Mouse (Mus musculus) small intestine, adult 2 months (tissue): ENCODE measurements at regions not wholly inside any gene's neighbourhood (a gene's known extent, or its start where the extent isn't known, plus 50 kb on each side); places are given as distances from the start of the nearest gene placed in this dataset.

Experiments used
- H3K27ac ChIP-seq: fragments of 200-500 bp; 2 replicates; pipeline ENCODE4 v1.5.1; 2012; ENCODE audit warnings: low read depth, low read length, control low read depth, inconsistent platforms; ENCODE audit not compliant: insufficient read depth
- H3K27me3 ChIP-seq: fragments of 200-500 bp; 2 replicates; pipeline ENCODE4 v1.6.1; 2012; ENCODE audit warnings: mild to moderate bottlenecking, moderate library complexity, low read length, inconsistent platforms; ENCODE audit not compliant: control insufficient read depth, insufficient read depth
- H3K36me3 ChIP-seq: fragments of 200-500 bp; 2 replicates; pipeline ENCODE4 v1.6.1; 2012; ENCODE audit warnings: mild to moderate bottlenecking, low read length, control low read depth, inconsistent platforms; ENCODE audit not compliant: control insufficient read depth, insufficient read depth
- H3K4me1 ChIP-seq: fragments of 200-500 bp; 2 replicates; pipeline ENCODE4 v1.6.1; 2012; ENCODE audit warnings: low read length, inconsistent platforms, mixed read lengths; ENCODE audit not compliant: control insufficient read depth, insufficient read depth, insufficient read length
- H3K4me3 ChIP-seq: fragments of 200-500 bp; 2 replicates; pipeline ENCODE4 v1.5.1; 2012; ENCODE audit warnings: low read depth, mild to moderate bottlenecking, control low read depth, inconsistent platforms, low read length, moderate library complexity
- CTCF ChIP-seq: fragments of 200-500 bp; IDR thresholded peaks from 2 replicates; pipeline ENCODE4 v1.5.1; 2012; ENCODE audit warnings: low read depth, mild to moderate bottlenecking, control low read depth, inconsistent platforms, low read length, moderate library complexity, mixed read lengths; ENCODE audit not compliant: insufficient replicate concordance, insufficient read length; ENCODE audit errors: extremely low read depth
- POLR2A ChIP-seq: fragments of 200-500 bp; IDR thresholded peaks from 2 replicates; pipeline ENCODE4 v1.6.1; 2012; ENCODE audit warnings: low read depth, mild to moderate bottlenecking, control low read depth, inconsistent platforms, low read length, moderate library complexity
- WGBS: fragments of 180-500 bp; shearing (Covaris S2); methylation state at CpG from one replicate; pipeline ENCODE4 v1.1.7; 2018; 5-methylcytosine and 5-hydroxymethylcytosine counted together

- TF ChIP-seq CTCF (no peak), POLR2A (no peak)
- Histone ChIP-seq H3K4me3 (no peak overlapping the region), H3K27ac (no peak overlapping the region), H3K36me3 (no peaks in the 10 kb centered on the region), H3K27me3 (no peaks in the 10 kb centered on the region), H3K4me1 (no peaks in the 10 kb centered on the region)
- 60% methylated on average over 6 of the region's 6 CpGs for WGBS
Measured at GRCm38 (mm10) chr4:82148129-82149064, 557.2 kb downstream of the Nfib start.

GRCm38 (mm10) chr4:82142391-82142790 lies 563.2 kb downstream of the Nfib start:
- 74% methylated on average over 3 of the region's 3 CpGs for WGBS
- no peak overlapping the region for H3K4me3 ChIP-seq
- no peak overlapping the region for H3K27ac ChIP-seq
- no peaks in the 10 kb centered on the region for H3K4me1 ChIP-seq
- H3K27me3 ChIP-seq: no peaks in the 10 kb centered on the region
- TF ChIP-seq POLR2A (no peak), CTCF (no peak)
- H3K36me3 ChIP-seq: no peaks in the 10 kb centered on the region

DNA sequence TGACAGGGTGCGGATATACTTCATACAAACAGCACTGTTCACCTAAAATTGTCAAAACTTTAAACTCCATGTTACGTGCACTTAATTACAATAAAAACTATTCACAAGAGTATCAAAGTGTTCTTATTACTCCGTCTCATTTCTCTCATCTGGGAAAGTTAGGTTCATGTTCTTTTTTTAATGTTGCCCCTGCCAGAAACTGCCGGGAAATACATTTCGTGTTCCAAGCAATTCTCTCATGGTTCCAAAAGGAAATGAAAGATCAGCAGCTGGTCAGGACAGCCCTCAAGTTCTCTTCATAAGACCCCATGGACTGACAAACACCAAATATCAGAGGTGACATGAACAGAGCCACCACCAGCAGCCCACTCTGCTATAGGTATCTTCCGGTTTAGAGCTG lies 565.7 kb downstream of the Nfib start:
- no peak overlapping the region for H3K27ac ChIP-seq
- WGBS: 91% methylated on average over 6 of the region's 6 CpGs
- TF ChIP-seq POLR2A (no peak), CTCF (no peak)
- H3K36me3 ChIP-seq: no peaks in the 10 kb centered on the region
- no peak overlapping the region for H3K4me3 ChIP-seq
- H3K4me1 ChIP-seq: no peaks in the 10 kb centered on the region
- H3K27me3 ChIP-seq: no peaks in the 10 kb centered on the region

- TF ChIP-seq POLR2A: no peak
- no peak for TF ChIP-seq CTCF
- no peaks in the 10 kb centered on the region for H3K27me3 ChIP-seq
- H3K4me3 ChIP-seq: no peak overlapping the region
- WGBS: 97% methylated on average over 1 of the region's 1 CpGs
- no peaks in the 10 kb centered on the region for H3K36me3 ChIP-seq
- no peaks in the 10 kb centered on the region for H3K4me1 ChIP-seq
- H3K27ac ChIP-seq: no peak overlapping the region
Measured at GRCm38 (mm10) chr4:82139016-82139415, 566.5 kb downstream of the Nfib start.

DNA sequence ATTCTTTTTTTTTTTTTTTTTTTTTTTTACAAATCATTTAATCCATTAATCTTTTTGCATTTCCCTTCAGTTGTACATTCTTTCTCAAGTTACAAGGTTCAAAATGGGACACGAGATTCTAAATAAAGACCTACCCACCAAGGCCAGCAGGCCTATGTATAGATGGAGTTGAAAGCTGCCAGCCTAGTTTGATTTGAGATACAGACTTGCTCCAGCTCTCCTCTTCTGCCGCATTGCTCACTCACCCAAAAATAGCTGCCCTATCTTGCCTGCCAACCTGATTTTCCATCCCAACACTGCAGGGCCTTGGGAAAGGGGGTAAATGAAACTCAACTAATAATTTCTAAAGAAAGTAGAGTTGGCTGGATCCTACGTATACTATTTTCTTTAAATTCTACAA lies 572.7 kb downstream of the Nfib start:
- H3K27ac ChIP-seq: no peak overlapping the region
- no peaks in the 10 kb centered on the region for H3K4me1 ChIP-seq
- H3K27me3 ChIP-seq: no peaks in the 10 kb centered on the region
- 79% methylated on average over 3 of the region's 3 CpGs for WGBS
- TF ChIP-seq POLR2A: no peak
- no peak for TF ChIP-seq CTCF
- H3K36me3 ChIP-seq: no peaks in the 10 kb centered on the region
- H3K4me3 ChIP-seq: no peak overlapping the region

DNA sequence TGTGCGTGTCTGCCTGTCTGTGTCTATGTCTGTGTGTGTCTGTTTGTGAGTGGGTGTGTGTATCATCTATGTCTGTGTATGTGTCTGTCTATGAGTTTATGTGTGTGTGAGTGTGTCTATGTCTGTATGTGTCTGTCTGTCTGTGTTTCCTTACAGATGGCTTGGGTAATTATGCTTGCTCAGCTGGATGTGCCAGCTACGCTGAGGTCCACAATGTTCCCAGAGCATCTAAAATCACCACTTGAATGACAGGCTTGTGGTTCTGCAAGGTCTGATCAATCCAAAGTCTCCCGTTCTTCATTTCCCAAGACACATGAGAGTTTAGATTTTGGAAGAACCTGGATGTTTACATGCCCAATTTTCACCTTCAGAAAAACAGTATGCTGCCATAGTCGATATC lies 573.2 kb downstream of the Nfib start:
- H3K4me3 ChIP-seq: no peak overlapping the region
- H3K27me3 ChIP-seq: no peaks in the 10 kb centered on the region
- 94% methylated on average over 4 of the region's 4 CpGs for WGBS
- TF ChIP-seq CTCF (no peak), POLR2A (no peak)
- no peaks in the 10 kb centered on the region for H3K4me1 ChIP-seq
- no peaks in the 10 kb centered on the region for H3K36me3 ChIP-seq
- H3K27ac ChIP-seq: no peak overlapping the region

DNA sequence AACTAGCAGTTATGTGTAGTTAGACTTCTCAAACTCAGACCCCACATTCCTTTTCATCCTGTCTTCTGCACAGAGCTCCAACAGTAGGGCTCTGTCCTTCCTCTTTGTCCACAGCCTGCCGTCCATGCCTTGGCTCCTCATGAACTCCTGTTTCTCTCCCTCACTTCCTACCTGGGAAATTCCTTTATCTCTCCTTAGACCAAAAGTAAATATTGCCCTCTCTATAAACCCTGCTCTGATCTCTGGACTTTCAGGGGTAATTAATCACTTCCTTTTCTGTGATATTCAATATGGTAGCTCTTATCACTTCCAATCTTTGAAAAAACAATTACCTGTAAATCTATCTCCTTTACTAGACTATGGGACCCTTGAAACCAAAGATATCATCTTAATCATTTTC lies 576.1 kb downstream of the Nfib start:
- TF ChIP-seq CTCF (no peak), POLR2A (no peak)
- WGBS: 18% methylated on average over 1 of the region's 1 CpGs

More for the DNA sequence above, 576.1 kb downstream of the Nfib start:
- H3K36me3 ChIP-seq: no peaks in the 10 kb centered on the region
- no peak overlapping the region for H3K27ac ChIP-seq
- no peaks in the 10 kb centered on the region for H3K4me1 ChIP-seq
- H3K4me3 ChIP-seq: no peak overlapping the region
- no peaks in the 10 kb centered on the region for H3K27me3 ChIP-seq
